Mouse (Mus musculus): ENCODE measurements at regions not wholly inside any gene's neighbourhood (a gene's known extent, or its start where the extent isn't known, plus 50 kb on each side); places are given as distances from the start of the nearest gene placed in this dataset.
A peak's percentile ranks its signal among the peaks of the same experiment; 100 is the strongest.
"Not testable (repeated sequence)": the region's sequence is repeated elsewhere in the genome, so short reads cannot be mapped to it uniquely, and the experiment has no call there.

- DNase-seq (ENCODE audit: low spot score) = no peak
These were observed 748.0 kb upstream of the Epha7 start for GRCm38 (mm10) chr4:28064935-28065334.

GRCm38 (mm10) chr4:28065828-28066227 is 747.1 kb upstream of the Epha7 start:
- Histone ChIP-seq H3K36me3 (replicated peaks) (no peaks in the 10 kb centered on the region), H3K4me3 (no peak overlapping the region), H3K27me3 (replicated peaks; ENCODE audit: low read depth, poor library complexity, severe bottlenecking) (no peaks in the 10 kb centered on the region), H3K4me1 (no peaks in the 10 kb centered on the region), H3K27ac (replicated peaks) (no peak overlapping the region), H3K9me3 (no peaks in the 10 kb centered on the region)
- no peak for DNase-seq (ENCODE audit: low spot score)
- WGBS = 62% methylated on average over 1 of the region's 1 CpGs

More at GRCm38 (mm10) chr4:28064935-28065334, 748.0 kb upstream of the Epha7 start:
- no peaks in the 10 kb centered on the region for H3K27me3 ChIP-seq (replicated peaks; ENCODE audit: low read depth, poor library complexity, severe bottlenecking)
- H3K4me1 ChIP-seq = no peaks in the 10 kb centered on the region
- H3K27ac ChIP-seq (replicated peaks) = no peak overlapping the region
- H3K9me3 ChIP-seq = no peaks in the 10 kb centered on the region
- H3K36me3 ChIP-seq (replicated peaks) = no peaks in the 10 kb centered on the region
- H3K4me3 ChIP-seq = no peak overlapping the region

- Histone ChIP-seq H3K36me3 (replicated peaks) (no peaks in the 10 kb centered on the region), H3K27ac (replicated peaks) (no peak overlapping the region), H3K27me3 (replicated peaks; ENCODE audit: low read depth, poor library complexity, severe bottlenecking) (no peaks in the 10 kb centered on the region), H3K9me3 (no peaks in the 10 kb centered on the region), H3K4me1 (no peaks in the 10 kb centered on the region), H3K4me3 (no peak overlapping the region)
- 81% methylated on average over 2 of the region's 2 CpGs for WGBS
- no peak for DNase-seq (ENCODE audit: low spot score)
These were observed 733.9 kb upstream of the Epha7 start for GRCm38 (mm10) chr4:28079030-28079429.

DNA sequence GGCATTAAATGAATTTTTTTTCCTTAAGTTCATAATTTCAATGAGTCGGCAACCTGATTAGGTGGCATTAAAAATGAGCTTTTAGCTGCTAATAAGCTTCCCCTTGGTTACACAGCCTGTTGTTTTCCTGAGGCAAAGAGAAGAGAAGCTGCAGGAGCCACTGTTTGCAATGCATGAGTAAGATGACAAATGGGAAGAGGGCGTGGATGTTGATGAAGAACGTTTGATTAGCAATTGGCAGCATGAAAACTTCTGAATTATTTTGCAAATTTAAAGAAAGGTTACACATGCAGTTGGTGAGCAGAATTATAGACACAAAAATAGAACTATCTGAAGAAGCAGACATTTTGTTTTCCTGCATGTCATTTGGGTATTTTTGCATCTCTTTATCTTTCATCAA is 720.1 kb upstream of the Epha7 start:
- H3K36me3 ChIP-seq (replicated peaks) = no peaks in the 10 kb centered on the region
- 73% methylated on average over 3 of the region's 3 CpGs for WGBS
- H3K27ac ChIP-seq (replicated peaks) = no peak overlapping the region
- H3K9me3 ChIP-seq = no peaks in the 10 kb centered on the region
- DNase-seq (ENCODE audit: low spot score) = no peak
- H3K27me3 ChIP-seq (replicated peaks; ENCODE audit: low read depth, poor library complexity, severe bottlenecking) = no peaks in the 10 kb centered on the region
- H3K4me1 ChIP-seq = no peaks in the 10 kb centered on the region
- no peak overlapping the region for H3K4me3 ChIP-seq

DNA sequence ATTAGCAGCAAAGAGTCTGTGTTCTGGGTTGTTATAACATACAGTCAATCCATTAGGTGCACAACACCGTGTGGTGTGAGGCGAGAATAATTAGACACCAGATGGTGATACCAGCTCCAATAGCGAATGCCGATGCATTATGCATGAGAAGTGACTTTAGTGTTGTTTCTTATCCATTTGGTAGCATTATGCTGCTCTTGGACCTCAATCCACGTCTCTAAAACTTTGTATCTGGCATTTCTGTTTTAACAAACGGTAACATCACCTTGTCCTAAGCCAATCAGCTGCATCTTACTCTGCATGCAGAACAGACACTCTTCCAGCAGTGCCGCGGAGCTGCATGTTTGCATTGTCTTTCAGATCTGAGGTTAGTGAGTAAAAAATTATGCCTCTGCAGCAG is 669.8 kb upstream of the Epha7 start:
- Histone ChIP-seq H3K27me3 (replicated peaks; ENCODE audit: low read depth, poor library complexity, severe bottlenecking) (no peaks in the 10 kb centered on the region), H3K4me1 (no peaks in the 10 kb centered on the region), H3K36me3 (replicated peaks) (no peaks in the 10 kb centered on the region), H3K4me3 (no peak overlapping the region), H3K9me3 (no peaks in the 10 kb centered on the region), H3K27ac (replicated peaks) (no peak overlapping the region)
- 85% methylated on average over 8 of the region's 8 CpGs for WGBS
- DNase-seq (ENCODE audit: low spot score) = no peak

GRCm38 (mm10) chr4:28155116-28155515 is 657.8 kb upstream of the Epha7 start:
- no peaks in the 10 kb centered on the region for H3K4me1 ChIP-seq
- no peaks in the 10 kb centered on the region for H3K36me3 ChIP-seq (replicated peaks)
- H3K27ac ChIP-seq (replicated peaks) = no peak overlapping the region
- H3K27me3 ChIP-seq (replicated peaks; ENCODE audit: low read depth, poor library complexity, severe bottlenecking) = no peaks in the 10 kb centered on the region
- no peaks in the 10 kb centered on the region for H3K9me3 ChIP-seq
- no peak for DNase-seq (ENCODE audit: low spot score)
- 86% methylated on average over 2 of the region's 2 CpGs for WGBS
- no peak overlapping the region for H3K4me3 ChIP-seq

- no peaks in the 10 kb centered on the region for H3K27me3 ChIP-seq (replicated peaks; ENCODE audit: low read depth, poor library complexity, severe bottlenecking)
- H3K4me3 ChIP-seq = no peak overlapping the region
- 73% methylated on average over 3 of the region's 3 CpGs for WGBS
- no peaks in the 10 kb centered on the region for H3K4me1 ChIP-seq
- DNase-seq (ENCODE audit: low spot score) = peak; percentile 11
- peaks cover 2% of the 10 kb centered on the region; the same call in 1 of the 2 replicates for H3K9me3 ChIP-seq
- no peaks in the 10 kb centered on the region for H3K36me3 ChIP-seq (replicated peaks)
- no peak overlapping the region for H3K27ac ChIP-seq (replicated peaks)
These were observed 636.2 kb upstream of the Epha7 start for GRCm38 (mm10) chr4:28176771-28177170.

DNA sequence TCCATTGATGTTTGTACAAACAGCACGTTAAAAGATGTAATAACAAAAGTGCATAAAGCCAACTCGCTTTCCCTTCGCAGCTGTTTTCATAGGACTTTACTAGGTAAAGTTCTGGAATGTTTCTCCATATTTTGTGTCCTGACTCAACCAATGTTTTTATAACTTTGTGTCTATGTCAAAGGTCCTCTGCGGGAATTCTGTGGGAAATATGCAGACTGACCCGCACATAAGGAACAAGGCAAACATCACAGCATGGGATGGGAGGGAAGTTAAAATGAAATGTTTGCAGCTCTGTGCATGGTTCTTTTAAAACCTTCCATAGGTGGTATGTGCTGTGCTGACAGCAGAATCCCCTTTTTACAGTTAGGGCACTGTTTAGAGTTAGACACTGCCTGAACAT is 622.1 kb upstream of the Epha7 start:
- no peak for DNase-seq (ENCODE audit: low spot score)
- no peaks in the 10 kb centered on the region for H3K4me1 ChIP-seq
- no peaks in the 10 kb centered on the region for H3K9me3 ChIP-seq
- whole genome bisulfite sequencing = 64% methylated on average over 5 of the region's 5 CpGs
- H3K27ac ChIP-seq (replicated peaks) = no peak overlapping the region
- no peaks in the 10 kb centered on the region for H3K36me3 ChIP-seq (replicated peaks)
- H3K27me3 ChIP-seq (replicated peaks; ENCODE audit: low read depth, poor library complexity, severe bottlenecking) = no peaks in the 10 kb centered on the region
- H3K4me3 ChIP-seq = no peak overlapping the region

DNA sequence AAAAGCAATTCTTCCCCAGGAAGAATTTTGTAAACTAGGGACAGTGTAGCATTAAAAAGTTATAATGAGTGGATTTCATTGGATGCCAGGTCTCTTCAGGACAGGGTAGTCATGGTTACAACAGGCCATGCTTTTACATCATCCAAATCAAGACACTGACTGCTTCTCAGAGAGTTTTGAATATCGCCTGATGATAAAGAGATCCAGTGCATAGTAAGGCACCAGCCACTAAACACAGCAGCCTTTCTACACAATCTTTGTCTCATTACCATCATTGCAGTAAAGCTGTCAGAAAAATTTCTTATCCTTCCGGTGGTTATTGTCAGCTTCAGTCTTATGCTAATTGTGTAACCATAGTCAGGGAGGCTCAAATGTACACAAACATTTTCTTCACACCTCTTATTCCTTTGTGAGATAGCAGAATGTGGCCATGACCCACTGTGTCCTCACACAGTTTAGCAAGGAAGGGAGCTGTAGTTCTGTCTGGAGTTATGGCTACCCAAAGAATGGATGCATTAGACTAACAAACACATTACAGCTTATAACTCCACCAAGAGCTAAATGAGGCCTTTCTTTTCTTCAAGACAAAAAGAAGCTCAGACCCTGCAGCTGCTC is 585.2 kb upstream of the Epha7 start:
- no peaks in the 10 kb centered on the region for H3K27me3 ChIP-seq (replicated peaks; ENCODE audit: low read depth, poor library complexity, severe bottlenecking)
- DNase-seq (ENCODE audit: low spot score) = no peak
- 80% methylated on average over 2 of the region's 2 CpGs for WGBS
- no peak overlapping the region for H3K4me3 ChIP-seq
- no peaks in the 10 kb centered on the region for H3K9me3 ChIP-seq
- H3K27ac ChIP-seq (replicated peaks) = no peak overlapping the region
- H3K4me1 ChIP-seq = no peaks in the 10 kb centered on the region
- H3K36me3 ChIP-seq (replicated peaks) = no peaks in the 10 kb centered on the region

DNA sequence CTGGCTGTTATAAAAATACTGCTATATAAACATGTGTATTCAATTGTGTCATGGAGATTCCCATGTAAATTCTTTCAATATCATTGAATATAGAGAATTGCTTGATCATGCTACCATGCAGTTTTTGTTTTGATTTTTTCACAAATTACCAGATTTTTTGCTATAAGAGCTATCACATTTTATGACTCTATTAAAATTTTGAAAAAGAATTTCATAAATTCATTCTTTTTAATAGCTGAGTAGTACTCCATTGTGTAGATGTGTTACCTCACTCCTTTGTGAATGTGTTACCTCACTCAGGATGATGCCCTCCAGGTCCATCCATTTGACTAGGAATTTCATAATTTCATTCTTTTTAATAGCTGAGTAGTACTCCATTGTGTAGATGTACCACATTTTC is 577.4 kb upstream of the Epha7 start:
- not testable (repeated sequence) for DNase-seq (ENCODE audit: low spot score); H3K4me3 ChIP-seq; H3K4me1 ChIP-seq; H3K36me3 ChIP-seq (replicated peaks); H3K9me3 ChIP-seq; H3K27ac ChIP-seq (replicated peaks); H3K27me3 ChIP-seq (replicated peaks; ENCODE audit: low read depth, poor library complexity, severe bottlenecking)

GRCm38 (mm10) chr4:28242272-28242671 is 570.7 kb upstream of the Epha7 start:
- Histone ChIP-seq H3K4me3 (no peak overlapping the region), H3K4me1 (no peaks in the 10 kb centered on the region), H3K27me3 (replicated peaks; ENCODE audit: low read depth, poor library complexity, severe bottlenecking) (no peaks in the 10 kb centered on the region), H3K36me3 (replicated peaks) (no peaks in the 10 kb centered on the region), H3K9me3 (no peaks in the 10 kb centered on the region), H3K27ac (replicated peaks) (no peak overlapping the region)
- no peak for DNase-seq (ENCODE audit: low spot score)
- WGBS = 91% methylated on average over 1 of the region's 1 CpGs

Data from embryonic facial prominence, embryonic 10.5 days (tissue).